Mouse (Mus musculus) left cerebral cortex, adult 2 months (tissue): ENCODE measurements at regions not wholly inside any gene's neighbourhood (a gene's known extent, or its start where the extent isn't known, plus 50 kb on each side); places are given as distances from the start of the nearest gene placed in this dataset.

Experiments used
- DNase-seq, 2 experiments: peaks; one replicate each; pipeline ENCODE4 v3.0.0; 2021 to 2022; ENCODE audit warnings: low spot score in 2 of 2, mixed read lengths in 1 of 2; ENCODE audit errors: extremely low spot score in 1 of 2
- H3K27ac ChIP-seq: fragments of 200-600 bp; 2 replicates; pipeline ENCODE4 v1.8.1; 2022
- H3K4me3 ChIP-seq: fragments of 200-600 bp; 2 replicates; pipeline ENCODE4 v1.8.1; 2022
- CTCF ChIP-seq: fragments of 200-600 bp; IDR thresholded peaks from 2 replicates; pipeline ENCODE4 v1.8.1; 2022; ENCODE audit warnings: antibody characterized with exemption, mild to moderate bottlenecking, moderate library complexity
- intact Hi-C: fragments of 180-260 bp; cut with DNase I; formaldehyde crosslinking; loops from one replicate; pipeline ENCODE4 v1.15.1; 2025

DNA sequence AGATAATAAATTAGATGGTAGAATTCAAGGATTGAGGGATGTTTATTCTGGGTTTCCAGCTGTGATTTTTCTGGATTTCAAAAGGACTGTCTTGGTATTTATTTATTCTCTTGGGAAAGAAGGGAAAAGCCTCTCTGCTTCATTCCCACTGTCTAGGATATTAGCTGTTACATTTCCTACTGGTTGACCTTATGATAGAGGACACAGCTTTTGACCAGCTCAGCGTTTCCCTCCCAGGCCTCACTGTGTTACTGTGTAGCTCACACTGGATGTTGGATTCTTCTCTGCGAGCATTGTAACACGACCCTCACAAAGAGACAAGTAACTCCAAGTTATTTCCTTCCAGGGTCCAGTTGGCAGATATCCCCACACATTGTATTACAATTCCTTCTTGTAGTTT is 97.4 kb upstream of the Itga1 start:
- TF ChIP-seq CTCF: no peak
- Histone ChIP-seq H3K4me3 (no peak overlapping the region), H3K27ac (no peak overlapping the region)
- no peak for DNase-seq
- intact Hi-C loops: loop anchor here (5.0 kb wide), 1 partner anchor 97 kb away; the partner anchor contains the start of genes Gm49395 and Itga1

DNA sequence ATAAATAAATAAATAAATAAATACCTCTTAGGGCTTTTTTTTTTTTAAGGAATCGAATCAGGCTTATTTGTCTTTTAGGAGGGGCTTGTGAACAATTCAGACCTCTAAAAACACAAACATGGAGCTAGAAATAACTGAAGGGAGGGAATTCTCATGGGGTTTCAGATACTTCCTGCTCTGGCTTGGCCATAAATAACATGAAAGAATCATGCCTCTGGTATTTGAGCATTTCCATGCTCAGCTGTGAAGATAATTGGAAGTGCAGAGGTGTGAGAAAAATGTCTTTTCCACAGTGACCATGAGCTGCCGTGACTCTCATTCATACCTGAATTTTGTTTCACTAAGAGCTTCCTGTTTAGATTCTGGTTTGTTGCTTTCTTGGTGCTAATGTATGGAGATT is 86.3 kb upstream of the Itga1 start:
- no peak for TF ChIP-seq CTCF
- no peak overlapping the region; the same call in 1 of the 2 replicates for H3K27ac ChIP-seq
- intact Hi-C loops: no loop called here
- DNase-seq: no peak
- H3K4me3 ChIP-seq: no peak overlapping the region

- no peak for DNase-seq
- Histone ChIP-seq H3K27ac (no peak overlapping the region), H3K4me3 (no peak overlapping the region)
- no peak for TF ChIP-seq CTCF
- intact Hi-C loops: no loop called here
Observed at GRCm38 (mm10) chr13:115187356-115187755, 85.6 kb upstream of the Itga1 start.

- intact Hi-C loops: no loop called here
- Histone ChIP-seq H3K27ac (no peak overlapping the region), H3K4me3 (no peak overlapping the region)
- DNase-seq: no peak
- TF ChIP-seq CTCF: no peak
Observed at GRCm38 (mm10) chr13:115182211-115182870, 80.6 kb upstream of the Itga1 start.

- intact Hi-C loops: no loop called here
- Histone ChIP-seq H3K27ac (no peak overlapping the region), H3K4me3 (no peak overlapping the region)
- DNase-seq: no peak
- TF ChIP-seq CTCF: no peak
Observed at GRCm38 (mm10) chr13:115178175-115178917, 76.6 kb upstream of the Itga1 start.

DNA sequence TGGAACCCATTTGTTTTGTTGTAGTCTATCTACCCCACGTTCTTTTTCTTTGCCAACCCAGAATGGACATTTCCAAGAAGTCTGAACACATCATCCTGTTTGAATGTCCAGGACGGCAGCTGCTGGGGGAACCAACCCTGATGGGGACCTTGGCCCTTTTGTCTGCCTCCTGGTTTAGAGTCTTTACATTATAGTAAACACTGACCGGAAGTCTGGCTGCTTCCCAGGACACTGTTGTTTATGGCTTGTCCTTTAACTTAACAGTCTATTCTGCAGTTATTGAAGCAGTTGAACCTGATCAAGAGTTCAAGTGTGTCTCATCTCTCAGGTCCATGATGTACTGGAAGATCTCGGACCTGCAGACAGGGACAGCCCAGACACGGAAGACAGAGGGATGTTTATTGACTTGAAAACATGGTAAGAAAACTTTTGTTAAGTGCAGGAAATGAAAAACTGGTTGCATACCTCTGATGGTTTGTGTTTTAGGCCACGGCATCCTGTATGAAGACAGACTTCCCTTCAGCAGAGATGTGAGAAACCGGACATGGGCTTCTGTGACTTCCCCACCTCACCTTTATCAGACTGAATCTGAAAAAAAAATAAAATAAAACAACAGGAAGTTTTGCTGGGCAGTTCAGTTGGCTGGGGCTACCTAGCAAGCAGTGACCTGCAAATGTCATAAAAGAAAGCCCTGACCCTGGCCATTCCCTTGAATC is 69.7 kb upstream of the Itga1 start:
- Histone ChIP-seq H3K27ac (no peak overlapping the region), H3K4me3 (no peak overlapping the region)
- no peak for TF ChIP-seq CTCF
- no peak for DNase-seq
- intact Hi-C loops: no loop called here

DNA sequence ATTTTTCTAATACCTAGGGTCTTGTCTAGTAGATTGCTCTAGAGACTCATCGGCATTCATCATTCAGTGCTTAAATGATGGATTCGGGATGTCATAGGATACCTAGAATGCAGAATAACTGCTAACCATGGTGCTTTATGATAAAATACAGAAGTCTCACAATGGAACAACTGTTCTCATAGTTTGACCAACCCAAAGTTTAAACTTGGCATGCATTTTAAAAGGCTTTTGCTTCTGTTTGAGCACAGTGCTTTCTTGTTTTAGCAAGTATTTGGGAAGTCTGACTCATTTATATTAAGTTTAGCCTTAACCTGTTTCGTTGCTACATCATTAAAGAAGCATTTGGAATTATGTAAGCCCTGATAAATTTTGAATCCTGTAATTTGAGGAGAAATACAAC is 64.2 kb upstream of the Itga1 start:
- no peak for TF ChIP-seq CTCF
- intact Hi-C loops: no loop called here
- Histone ChIP-seq H3K27ac (no peak overlapping the region), H3K4me3 (no peak overlapping the region)
- no peak for DNase-seq

- Histone ChIP-seq H3K27ac (no peak overlapping the region), H3K4me3 (no peak overlapping the region)
- DNase-seq: no peak
- no peak for TF ChIP-seq CTCF
- intact Hi-C loops: no loop called here
Observed at GRCm38 (mm10) chr13:115162689-115163413, 61.1 kb upstream of the Itga1 start.

DNA sequence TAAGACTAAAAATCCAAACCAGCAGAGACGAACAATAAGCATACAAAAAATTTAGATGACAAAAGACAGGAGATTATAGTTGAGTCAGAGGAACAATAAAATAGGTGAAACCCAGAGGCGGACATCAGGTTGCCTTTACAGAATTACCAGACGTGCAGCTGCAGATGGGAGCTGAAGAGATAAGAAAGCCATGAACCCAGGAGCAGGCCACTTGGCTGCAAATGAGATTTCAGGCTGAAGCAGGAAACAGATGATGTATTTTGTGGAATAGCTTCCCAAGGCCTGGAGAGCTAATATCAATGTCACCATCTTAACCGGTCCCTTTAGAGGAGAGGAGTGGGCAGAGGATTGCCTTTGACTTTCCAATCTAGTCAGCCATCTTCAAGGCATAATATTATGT is 57.6 kb upstream of the Itga1 start:
- intact Hi-C loops: no loop called here
- no peak for DNase-seq
- H3K4me3 ChIP-seq: no peak overlapping the region
- H3K27ac ChIP-seq: no peak overlapping the region
- TF ChIP-seq CTCF: no peak
